Mouse (Mus musculus): Measurements from ENCODE around the gene Slc27a3. TPM values are rescaled to one million over a fixed set of nuclear protein-coding genes. Genes with fewer than 3 reads are reported as not detected.
A peak's percentile ranks its signal among the peaks of the same experiment; 100 is the strongest.

The Slc27a3 gene
- total RNA-seq (2021): under 1 TPM; 0.54 to 1.00 TPM

- peak; percentile 42 to 49 for DNase-seq
- intact Hi-C loops (cut with DNase I): no loop called here
Observed at GRCm38 (mm10) chr3:90389511-90390490, at the start of gene Slc27a3. Slc27a3 (minus strand) TSS chr3:90389938.

GRCm38 (mm10) chr3:90437131-90437530 is 47.4 kb upstream of the Slc27a3 start:
- no peak for DNase-seq
- intact Hi-C loops (cut with DNase I): no loop called here

- no peak for DNase-seq
- intact Hi-C loops (cut with DNase I): no loop called here
Observed at GRCm38 (mm10) chr3:90434073-90434730, 44.5 kb upstream of the Slc27a3 start.

- peak; percentile 99 to 100 for DNase-seq
- intact Hi-C loops (cut with DNase I): loop anchor here (1.0 kb wide), 2 partner anchors 13 to 32 kb away; partner anchors contain the start of gene Npr1
Observed at GRCm38 (mm10) chr3:90433381-90434020, 43.8 kb upstream of the Slc27a3 start, which contains the start of gene Ints3. Ints3 (minus strand) TSS chr3:90433622.

GRCm38 (mm10) chr3:90432811-90433219 is 43.1 kb upstream of the Slc27a3 start:
- intact Hi-C loops (cut with DNase I): loop anchor here (1.0 kb wide), 2 partner anchors 13 to 32 kb away; partner anchors contain the start of gene Npr1
- DNase-seq: no peak

- intact Hi-C loops (cut with DNase I): no loop called here
Observed at GRCm38 (mm10) chr3:90432348-90432747, 42.6 kb upstream of the Slc27a3 start.

GRCm38 (mm10) chr3:90429576-90429975 is 39.8 kb upstream of the Slc27a3 start:
- intact Hi-C loops (cut with DNase I): no loop called here
- DNase-seq: no peak

More at GRCm38 (mm10) chr3:90432348-90432747, 42.6 kb upstream of the Slc27a3 start:
- DNase-seq: no peak

GRCm38 (mm10) chr3:90428186-90428585 is 38.4 kb upstream of the Slc27a3 start:
- intact Hi-C loops (cut with DNase I): no loop called here
- DNase-seq: no peak

GRCm38 (mm10) chr3:90427574-90427973 is 37.8 kb upstream of the Slc27a3 start:
- intact Hi-C loops (cut with DNase I): no loop called here
- no peak for DNase-seq

GRCm38 (mm10) chr3:90425499-90425898 is 35.8 kb upstream of the Slc27a3 start:
- intact Hi-C loops (cut with DNase I): no loop called here
- DNase-seq: no peak

GRCm38 (mm10) chr3:90423549-90423948 is 33.8 kb upstream of the Slc27a3 start:
- DNase-seq: no peak
- intact Hi-C loops (cut with DNase I): no loop called here

GRCm38 (mm10) chr3:90420696-90421095 is 31.0 kb upstream of the Slc27a3 start:
- no peak for DNase-seq
- intact Hi-C loops (cut with DNase I): no loop called here

GRCm38 (mm10) chr3:90413011-90413396 is 23.3 kb upstream of the Slc27a3 start:
- intact Hi-C loops (cut with DNase I): loop anchor here (2.0 to 10.0 kb wide), 3 partner anchors 30 to 239 kb away; partner anchors contain the start of genes S100a6 and S100a7a
- no peak for DNase-seq

GRCm38 (mm10) chr3:90412312-90413010 is 22.7 kb upstream of the Slc27a3 start:
- DNase-seq: peak; percentile 81 to 86
- intact Hi-C loops (cut with DNase I): loop anchor here (1.0 to 10.0 kb wide), 4 partner anchors 30 to 240 kb away; partner anchors contain the start of genes S100a6 and S100a7a

- DNase-seq: no peak
Observed at GRCm38 (mm10) chr3:90408721-90409120, 19.0 kb upstream of the Slc27a3 start.

GRCm38 (mm10) chr3:90406414-90406813 is 16.7 kb upstream of the Slc27a3 start:
- DNase-seq: no peak
- intact Hi-C loops (cut with DNase I): no loop called here

More at GRCm38 (mm10) chr3:90408721-90409120, 19.0 kb upstream of the Slc27a3 start:
- intact Hi-C loops (cut with DNase I): no loop called here

GRCm38 (mm10) chr3:90404609-90405008 is 14.9 kb upstream of the Slc27a3 start:
- DNase-seq: no peak
- intact Hi-C loops (cut with DNase I): no loop called here

GRCm38 (mm10) chr3:90404121-90404520 is 14.4 kb upstream of the Slc27a3 start:
- no peak for DNase-seq

GRCm38 (mm10) chr3:90400993-90401392 is 11.3 kb upstream of the Slc27a3 start:
- DNase-seq: no peak
- intact Hi-C loops (cut with DNase I): no loop called here

More at GRCm38 (mm10) chr3:90404121-90404520, 14.4 kb upstream of the Slc27a3 start:
- intact Hi-C loops (cut with DNase I): no loop called here

- no peak for DNase-seq
Observed at GRCm38 (mm10) chr3:90395629-90396028, 5.9 kb upstream of the Slc27a3 start.

More at GRCm38 (mm10) chr3:90395629-90396028, 5.9 kb upstream of the Slc27a3 start:
- intact Hi-C loops (cut with DNase I): no loop called here

Measured in heart, postnatal 36 days (tissue).